Mouse (Mus musculus) heart, embryonic 13.5 days (tissue): ENCODE measurements around the gene Vmn2r59. TPM values are rescaled to one million over a fixed set of nuclear protein-coding genes. Genes with fewer than 3 reads are reported as not detected.
"Not testable (repeated sequence)": the region's sequence is repeated elsewhere in the genome, so short reads cannot be mapped to it uniquely, and the experiment has no call there.

ENCODE experiments used
- ATAC-seq: fragments of 200-750 bp; cut with Nextera tagmentation; 2 replicates; pipeline ENCODE4 v1.8.0; 2017; ENCODE audit warnings: moderate TSS enrichment; ENCODE audit not compliant: insufficient number of reproducible peaks, low FRiP score, low TSS enrichment; ENCODE audit errors: extremely low read depth
- H3K27ac ChIP-seq: fragments of 300-500 bp; sonication (generic); replicated peaks from 2 replicates; pipeline ENCODE4 v1.5.1; 2015; ENCODE audit warnings: moderate library complexity, mild to moderate bottlenecking, inconsistent platforms
- H3K27me3 ChIP-seq: fragments of 300-500 bp; sonication (generic); replicated peaks from 2 replicates; pipeline ENCODE4 v1.6.1; 2015; ENCODE audit warnings: mild to moderate bottlenecking, inconsistent platforms
- H3K36me3 ChIP-seq: fragments of 300-500 bp; sonication (generic); 2 replicates; pipeline ENCODE4 v1.6.1; 2015; ENCODE audit warnings: mild to moderate bottlenecking, inconsistent platforms
- H3K4me1 ChIP-seq: fragments of 300-500 bp; sonication (generic); 2 replicates; pipeline ENCODE4 v1.6.1; 2015; ENCODE audit warnings: inconsistent platforms
- H3K4me2 ChIP-seq: fragments of 300-500 bp; sonication (generic); 2 replicates; pipeline ENCODE4 v1.6.1; 2015; ENCODE audit warnings: inconsistent platforms, mild to moderate bottlenecking, moderate library complexity
- H3K4me3 ChIP-seq: fragments of 300-500 bp; sonication (generic); 2 replicates; pipeline ENCODE4 v1.5.1; 2015; ENCODE audit warnings: moderate library complexity, mild to moderate bottlenecking, inconsistent platforms
- H3K9ac ChIP-seq: fragments of 300-500 bp; sonication (generic); 2 replicates; pipeline ENCODE4 v1.6.1; 2015; ENCODE audit warnings: inconsistent platforms, mild to moderate bottlenecking, moderate library complexity
- H3K9me3 ChIP-seq: fragments of 300-500 bp; sonication (generic); 2 replicates; pipeline ENCODE4 v1.6.1; 2016; ENCODE audit warnings: inconsistent platforms
- WGBS: fragments of 180-500 bp; shearing (Covaris S2); methylation state at CpG from one replicate; pipeline ENCODE4 v1.1.7; 2015; ENCODE audit warnings: mixed read lengths; 5-methylcytosine and 5-hydroxymethylcytosine counted together
- polyA plus RNA-seq: library from polyadenylated mRNA; unstranded; fragments of >200 nt; fragmentation: Nextera tagmentation; extraction: Ambion mirVana; gene quantifications from 2 replicates; pipeline ENCODE4 v1.2.1, GENCODE M21; 2015

The Vmn2r59 gene
- polyA plus RNA-seq, result not detected in 2 replicates

DNA sequence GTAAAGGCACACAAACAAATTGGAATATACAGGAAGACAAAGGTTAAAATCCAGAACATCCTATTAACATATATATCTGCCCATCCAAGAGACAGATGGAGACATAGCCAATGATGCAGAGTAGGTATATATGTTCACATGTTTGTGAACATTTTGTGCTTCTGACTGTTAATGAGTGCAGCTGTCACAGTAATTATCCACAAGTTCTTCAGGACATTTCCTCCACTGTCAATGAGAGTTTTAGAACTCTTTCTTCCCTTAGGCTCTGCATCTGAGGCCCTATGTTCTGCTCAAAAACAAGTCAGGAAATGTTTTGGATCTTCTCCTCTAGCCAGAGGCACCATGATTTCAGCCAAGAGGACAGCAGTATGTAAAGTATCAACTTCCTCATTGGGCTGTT, at the start of gene Vmn2r59:
Vmn2r59 (minus strand) TSS at position 101 of the 400 bp plus-strand sequence.
- Histone ChIP-seq H3K4me1 (no peaks in the 10 kb centered on the region), H3K4me3 (no peak within 1 kb of the TSS), H3K9me3 (peaks cover 30% of the 10 kb centered on the region), H3K4me2 (no peak within 1 kb of the TSS), H3K27ac (no peak within 1 kb of the TSS), H3K9ac (no peak within 1 kb of the TSS), H3K36me3 (no peaks in the 10 kb centered on the region), H3K27me3 (no peaks in the 10 kb centered on the region)
- ATAC-seq, result no peak

- no peak within 1 kb of the TSS for H3K4me2 ChIP-seq
- H3K27me3 ChIP-seq, result no peaks in the 10 kb centered on the region
- no peak within 1 kb of the TSS for H3K27ac ChIP-seq
- no peak within 1 kb of the TSS for H3K9ac ChIP-seq
- WGBS, result 69% methylated on average over 2 of the region's 2 CpGs
- peaks cover 32% of the 10 kb centered on the region for H3K9me3 ChIP-seq
- H3K36me3 ChIP-seq, result no peaks in the 10 kb centered on the region
- no peaks in the 10 kb centered on the region for H3K4me1 ChIP-seq
- no peak for ATAC-seq
- no peak within 1 kb of the TSS for H3K4me3 ChIP-seq
Measured at GRCm38 (mm10) chr7:42107470-42107869, 48.6 kb upstream of the Vmn2r59 start, which contains the start of gene Vmn2r60. Vmn2r60 (plus strand) TSS chr7:42107770.

GRCm38 (mm10) chr7:42107061-42107460, 48.2 kb upstream of the Vmn2r59 start:
- WGBS, result 69% methylated on average over 14 of the region's 14 CpGs
- H3K4me1 ChIP-seq, H3K36me3 ChIP-seq, H3K4me3 ChIP-seq, H3K27ac ChIP-seq, H3K4me2 ChIP-seq, H3K27me3 ChIP-seq, H3K9ac ChIP-seq, ATAC-seq: not testable (repeated sequence)
- H3K9me3 ChIP-seq, result peaks cover 33% of the 10 kb centered on the region

Other genes starting within 250 kb of the Vmn2r59 start
- not detected in 2 replicates for gene Vmn2r58, start 186.3 kb downstream of the Vmn2r59 start, polyA plus RNA-seq
- not detected in 2 replicates for gene Vmn2r60, start 48.7 kb upstream of the Vmn2r59 start, polyA plus RNA-seq
- gene Vmn2r61, start 201.0 kb upstream of the Vmn2r59 start, polyA plus RNA-seq, result not detected in 2 replicates